Mouse (Mus musculus): Measurements from ENCODE around the gene Ube2r2.

- no peak for TF ChIP-seq CTCF (IDR thresholded peaks at IDR 0.05; ENCODE audit: control insufficient read depth, insufficient read depth, low read length)
- no peak for TF ChIP-seq POLR2A (IDR thresholded peaks at IDR 0.05; ENCODE audit: borderline replicate concordance, control insufficient read depth, low read depth, low read length)
Measured at GRCm38 (mm10) chr4:41115793-41116192, 19.8 kb upstream of the Ube2r2 start.
